Mouse (Mus musculus): ENCODE data around the gene Prkag2. TPM values are rescaled to one million over a fixed set of nuclear protein-coding genes. Genes with fewer than 3 reads are reported as not detected.

The Prkag2 gene
- polyA plus RNA-seq, 1 experiment from 2014 or later: 74.5 TPM

GRCm38 (mm10) chr5:25101126-25101523 lies 683 bp upstream of the Prkag2 start:
- H3K4me1 ChIP-seq (replicated peaks): peaks cover 25% of the 10 kb centered on the region
- H3K36me3 ChIP-seq: no peaks in the 10 kb centered on the region
- peak; percentile 48 for ATAC-seq
- H3K4me3 ChIP-seq (replicated peaks): peak overlapping the region; percentile 58
- H3K4me2 ChIP-seq (replicated peaks): peak overlapping the region; percentile 98
- under 1% methylated on average over 25 of the region's 25 CpGs for WGBS
- peak overlapping the region; percentile 57; the same call in 1 of the 2 replicates for H3K9ac ChIP-seq (replicated peaks)
- no peaks in the 10 kb centered on the region for H3K9me3 ChIP-seq
- peaks cover 55% of the 10 kb centered on the region for H3K27me3 ChIP-seq
- H3K27ac ChIP-seq: no peak overlapping the region

GRCm38 (mm10) chr5:25100157-25100515 lies 306 bp downstream of the Prkag2 start:
- peak overlapping the region; percentile 58 for H3K4me3 ChIP-seq (replicated peaks)
- WGBS: under 1% methylated on average over 26 of the region's 26 CpGs
- peaks cover 55% of the 10 kb centered on the region for H3K27me3 ChIP-seq
- H3K9ac ChIP-seq (replicated peaks): peak overlapping the region; percentile 57
- H3K9me3 ChIP-seq: no peaks in the 10 kb centered on the region
- H3K4me1 ChIP-seq (replicated peaks): peaks cover 25% of the 10 kb centered on the region
- H3K27ac ChIP-seq: no peak overlapping the region
- no peaks in the 10 kb centered on the region for H3K36me3 ChIP-seq
- peak overlapping the region; percentile 98 for H3K4me2 ChIP-seq (replicated peaks)
- ATAC-seq: no peak

GRCm38 (mm10) chr5:25099367-25100156 lies 880 bp downstream of the Prkag2 start:
- WGBS: 1% methylated on average over 45 of the region's 45 CpGs
- Histone ChIP-seq H3K27me3 (peaks cover 55% of the 10 kb centered on the region), H3K9me3 (no peaks in the 10 kb centered on the region)

GRCm38 (mm10) chr5:25097891-25098290 lies 2.6 kb downstream of the Prkag2 start:
- Histone ChIP-seq H3K4me3 (replicated peaks) (no peak overlapping the region), H3K9me3 (no peaks in the 10 kb centered on the region), H3K27me3 (peaks cover 53% of the 10 kb centered on the region), H3K4me2 (replicated peaks) (no peak overlapping the region), H3K27ac (no peak overlapping the region), H3K9ac (replicated peaks) (no peak overlapping the region), H3K36me3 (no peaks in the 10 kb centered on the region), H3K4me1 (replicated peaks) (peaks cover 25% of the 10 kb centered on the region)
- 78% methylated on average over 3 of the region's 3 CpGs for WGBS
- ATAC-seq: no peak

More at GRCm38 (mm10) chr5:25099367-25100156, 880 bp downstream of the Prkag2 start:
- Histone ChIP-seq H3K4me1 (replicated peaks) (peaks cover 25% of the 10 kb centered on the region), H3K36me3 (no peaks in the 10 kb centered on the region), H3K4me2 (replicated peaks) (peak overlapping the region; percentile 98), H3K27ac (no peak overlapping the region), H3K4me3 (replicated peaks) (peak overlapping the region; percentile 58), H3K9ac (replicated peaks) (peak overlapping the region; percentile 57)
- ATAC-seq: peak; percentile 74

GRCm38 (mm10) chr5:25096431-25096830 lies 4.0 kb downstream of the Prkag2 start:
- Histone ChIP-seq H3K4me2 (replicated peaks) (no peak overlapping the region), H3K9me3 (no peaks in the 10 kb centered on the region), H3K4me1 (replicated peaks) (peaks cover 24% of the 10 kb centered on the region), H3K27me3 (peaks cover 43% of the 10 kb centered on the region), H3K4me3 (replicated peaks) (no peak overlapping the region), H3K27ac (no peak overlapping the region), H3K9ac (replicated peaks) (no peak overlapping the region), H3K36me3 (no peaks in the 10 kb centered on the region)
- ATAC-seq: no peak
- 79% methylated on average over 4 of the region's 4 CpGs for WGBS

- Histone ChIP-seq H3K36me3 (no peaks in the 10 kb centered on the region), H3K9ac (replicated peaks) (no peak overlapping the region)
- ATAC-seq: no peak
These were observed 7.7 kb downstream of the Prkag2 start for GRCm38 (mm10) chr5:25092630-25093245.

GRCm38 (mm10) chr5:25089258-25089972 lies 11.0 kb downstream of the Prkag2 start:
- no peak for ATAC-seq

More at GRCm38 (mm10) chr5:25092630-25093245, 7.7 kb downstream of the Prkag2 start:
- Histone ChIP-seq H3K4me1 (replicated peaks) (no peaks in the 10 kb centered on the region), H3K27me3 (peaks cover 6% of the 10 kb centered on the region), H3K4me3 (replicated peaks) (no peak overlapping the region), H3K9me3 (no peaks in the 10 kb centered on the region), H3K4me2 (replicated peaks) (no peak overlapping the region), H3K27ac (no peak overlapping the region)
- WGBS: 72% methylated on average over 8 of the region's 8 CpGs

GRCm38 (mm10) chr5:25088633-25089032 lies 11.8 kb downstream of the Prkag2 start:
- no peak overlapping the region for H3K9ac ChIP-seq (replicated peaks)
- no peaks in the 10 kb centered on the region for H3K36me3 ChIP-seq
- H3K4me3 ChIP-seq (replicated peaks): no peak overlapping the region
- ATAC-seq: no peak
- no peak overlapping the region for H3K27ac ChIP-seq
- 74% methylated on average over 4 of the region's 4 CpGs for WGBS
- no peaks in the 10 kb centered on the region for H3K9me3 ChIP-seq
- H3K4me1 ChIP-seq (replicated peaks): peaks cover 8% of the 10 kb centered on the region; the same call in 1 of the 2 replicates
- H3K27me3 ChIP-seq: no peaks in the 10 kb centered on the region
- H3K4me2 ChIP-seq (replicated peaks): no peak overlapping the region

More at GRCm38 (mm10) chr5:25089258-25089972, 11.0 kb downstream of the Prkag2 start:
- H3K9me3 ChIP-seq: no peaks in the 10 kb centered on the region
- no peaks in the 10 kb centered on the region for H3K36me3 ChIP-seq
- H3K4me1 ChIP-seq (replicated peaks): peaks cover 8% of the 10 kb centered on the region; the same call in 1 of the 2 replicates
- 87% methylated on average over 6 of the region's 6 CpGs for WGBS
- no peak overlapping the region for H3K4me2 ChIP-seq (replicated peaks)
- H3K4me3 ChIP-seq (replicated peaks): no peak overlapping the region
- no peak overlapping the region for H3K27ac ChIP-seq
- H3K9ac ChIP-seq (replicated peaks): no peak overlapping the region
- H3K27me3 ChIP-seq: no peaks in the 10 kb centered on the region

- Histone ChIP-seq H3K4me2 (replicated peaks) (no peak overlapping the region), H3K27ac (no peak overlapping the region), H3K4me3 (replicated peaks) (no peak overlapping the region), H3K9me3 (no peaks in the 10 kb centered on the region), H3K9ac (replicated peaks) (no peak overlapping the region), H3K4me1 (replicated peaks) (peaks cover 8% of the 10 kb centered on the region; the same call in 1 of the 2 replicates), H3K27me3 (no peaks in the 10 kb centered on the region), H3K36me3 (no peaks in the 10 kb centered on the region)
- no peak for ATAC-seq
- WGBS: 90% methylated on average over 13 of the region's 13 CpGs
These were observed 12.3 kb downstream of the Prkag2 start for GRCm38 (mm10) chr5:25088111-25088510.

- no peak overlapping the region for H3K4me2 ChIP-seq (replicated peaks)
- H3K9ac ChIP-seq (replicated peaks): no peak overlapping the region
- H3K4me1 ChIP-seq (replicated peaks): peaks cover 8% of the 10 kb centered on the region; the same call in 1 of the 2 replicates
- H3K9me3 ChIP-seq: no peaks in the 10 kb centered on the region
- H3K36me3 ChIP-seq: no peaks in the 10 kb centered on the region
- no peak for ATAC-seq
- no peak overlapping the region for H3K4me3 ChIP-seq (replicated peaks)
- no peak overlapping the region for H3K27ac ChIP-seq
- 87% methylated on average over 7 of the region's 7 CpGs for WGBS
- H3K27me3 ChIP-seq: no peaks in the 10 kb centered on the region
These were observed 13.4 kb downstream of the Prkag2 start for GRCm38 (mm10) chr5:25087064-25087463.

- ATAC-seq: 0 out of 2 replicates have a peak, but pooled peaks have one; percentile 24
- Histone ChIP-seq H3K27ac (no peak overlapping the region), H3K9me3 (no peaks in the 10 kb centered on the region), H3K4me3 (replicated peaks) (no peak overlapping the region), H3K36me3 (no peaks in the 10 kb centered on the region), H3K4me1 (replicated peaks) (peaks cover 8% of the 10 kb centered on the region; the same call in 1 of the 2 replicates), H3K4me2 (replicated peaks) (no peak overlapping the region), H3K9ac (replicated peaks) (no peak overlapping the region), H3K27me3 (no peaks in the 10 kb centered on the region)
- WGBS: 47% methylated on average over 4 of the region's 4 CpGs
These were observed 14.2 kb downstream of the Prkag2 start for GRCm38 (mm10) chr5:25086234-25086633.

- H3K4me2 ChIP-seq (replicated peaks): no peak overlapping the region
- 94% methylated on average over 10 of the region's 10 CpGs for WGBS
- ATAC-seq: no peak
- no peak overlapping the region for H3K9ac ChIP-seq (replicated peaks)
- H3K4me1 ChIP-seq (replicated peaks): peaks cover 8% of the 10 kb centered on the region; the same call in 1 of the 2 replicates
- H3K36me3 ChIP-seq: no peaks in the 10 kb centered on the region
- no peaks in the 10 kb centered on the region for H3K9me3 ChIP-seq
- no peak overlapping the region for H3K27ac ChIP-seq
- H3K27me3 ChIP-seq: no peaks in the 10 kb centered on the region
- H3K4me3 ChIP-seq (replicated peaks): no peak overlapping the region
These were observed 15.3 kb downstream of the Prkag2 start for GRCm38 (mm10) chr5:25085170-25085569.

Data from midbrain, embryonic 13.5 days (tissue).